Mouse (Mus musculus) erythroblast, embryonic 14.5 days (primary cell): ENCODE data around the gene Ropn1l. TPM values are rescaled to one million over a fixed set of nuclear protein-coding genes. Genes with fewer than 3 reads are reported as not detected.

Source experiments
- H3K27me3 ChIP-seq: 2 replicates; pipeline ENCODE4 v1.6.1; 2012; ENCODE audit warnings: inconsistent platforms; ENCODE audit not compliant: control insufficient read depth
- H3K36me3 ChIP-seq: 2 replicates; pipeline ENCODE4 v1.6.1; 2012; ENCODE audit warnings: mild to moderate bottlenecking, inconsistent platforms; ENCODE audit not compliant: control insufficient read depth
- H3K4me1 ChIP-seq: 2 replicates; pipeline ENCODE4 v1.6.1; 2012; ENCODE audit warnings: inconsistent platforms; ENCODE audit not compliant: control insufficient read depth
- H3K4me3 ChIP-seq: replicated peaks from 2 replicates; pipeline ENCODE3; 2012; ENCODE audit warnings: moderate library complexity, mild to moderate bottlenecking, inconsistent platforms
- H3K9me3 ChIP-seq: 2 replicates; pipeline ENCODE4 v1.6.1; 2012; ENCODE audit warnings: low read length, inconsistent platforms, mixed read lengths; ENCODE audit not compliant: control insufficient read depth
- GATA1 ChIP-seq: IDR thresholded peaks from 2 replicates; pipeline ENCODE4 v1.6.1; 2012; ENCODE audit warnings: low read length, inconsistent platforms, mixed read lengths
- TAL1 ChIP-seq: IDR thresholded peaks from 3 replicates; pipeline ENCODE4 v1.6.1; 2012; ENCODE audit warnings: low read length, inconsistent platforms, mixed read lengths
- polyA plus RNA-seq: library from polyadenylated mRNA; stranded (reverse); fragments of >175 nt; gene quantifications from 2 replicates; pipeline ENCODE4 v1.2.3, GENCODE M21; 2012

Gene Ropn1l
- polyA plus RNA-seq: 0.06 and 0.13 TPM in 2 replicates

DNA sequence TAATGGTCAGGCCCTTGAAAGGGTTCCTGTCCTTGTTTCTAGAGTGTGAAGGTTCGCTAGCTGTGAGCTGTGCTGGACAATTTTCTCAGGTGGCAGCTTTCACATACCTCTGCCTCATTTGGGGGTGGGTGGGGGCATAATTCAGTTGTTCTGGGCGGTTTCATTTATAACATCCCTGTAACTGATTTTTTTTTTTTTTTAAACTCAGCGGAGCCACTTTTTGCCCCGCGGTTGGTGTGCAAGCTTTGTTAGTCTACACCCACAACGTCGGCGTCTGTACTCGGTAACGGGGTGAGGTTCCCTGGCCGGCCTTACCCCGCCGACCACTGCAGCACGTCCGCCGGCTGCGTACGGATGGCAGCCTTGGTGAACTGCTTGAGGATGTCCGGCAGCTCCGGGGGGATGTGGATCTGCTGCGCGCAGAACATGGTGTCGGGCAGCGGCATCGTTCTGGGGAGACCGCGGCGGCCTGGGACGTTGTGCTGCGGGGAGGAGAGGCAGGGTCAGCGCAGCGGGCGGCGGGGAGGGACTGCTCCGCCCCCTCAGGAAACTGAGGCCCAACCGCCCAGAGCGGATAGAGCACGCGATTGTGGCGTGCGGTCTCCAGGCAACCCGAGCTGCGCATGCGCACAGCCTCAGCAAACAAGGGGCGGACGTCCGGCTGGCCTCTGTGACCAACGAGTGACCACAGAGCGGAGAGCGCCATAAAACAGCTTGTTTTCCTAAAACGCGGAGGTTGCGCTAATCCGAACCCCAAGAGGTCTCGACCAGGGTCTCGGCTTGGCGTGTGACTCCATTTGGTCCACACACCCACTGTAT, at the start of gene Ropn1l:
Ropn1l (minus strand) TSS at position 640 of the 819 bp plus-strand sequence.
- peak within 1 kb of the TSS; percentile 79 for H3K4me3 ChIP-seq
- H3K9me3 ChIP-seq: no peaks in the 10 kb centered on the region
- peaks cover 27% of the 10 kb centered on the region for H3K36me3 ChIP-seq
- TF ChIP-seq GATA1: no peak
- no peak for TF ChIP-seq TAL1
- peaks cover 39% of the 10 kb centered on the region for H3K4me1 ChIP-seq
- no peaks in the 10 kb centered on the region for H3K27me3 ChIP-seq

DNA sequence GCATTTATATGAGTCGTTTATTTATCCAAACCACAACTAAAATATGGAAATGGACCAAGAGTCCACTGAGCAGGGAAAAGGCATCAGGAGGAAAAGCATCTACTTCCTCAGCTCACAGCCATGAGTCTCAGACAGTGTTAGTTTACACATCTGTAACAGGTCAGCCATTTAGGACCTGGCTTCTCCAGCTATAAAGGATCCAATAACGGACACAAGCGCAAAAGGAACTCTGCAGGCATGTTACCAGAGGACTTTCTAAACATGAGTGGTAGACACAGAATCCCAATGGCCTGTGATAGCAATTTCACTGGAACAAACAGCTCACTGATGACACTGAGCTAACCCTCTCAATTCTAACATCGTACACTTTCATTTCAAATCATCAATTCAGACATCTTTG, 49.5 kb upstream of the Ropn1l start:
- H3K36me3 ChIP-seq: peaks cover 57% of the 10 kb centered on the region
- H3K9me3 ChIP-seq: no peaks in the 10 kb centered on the region
- TF ChIP-seq TAL1 (no peak), GATA1 (no peak)
- no peaks in the 10 kb centered on the region for H3K27me3 ChIP-seq
- no peak overlapping the region for H3K4me3 ChIP-seq
- H3K4me1 ChIP-seq: peaks cover 27% of the 10 kb centered on the region

DNA sequence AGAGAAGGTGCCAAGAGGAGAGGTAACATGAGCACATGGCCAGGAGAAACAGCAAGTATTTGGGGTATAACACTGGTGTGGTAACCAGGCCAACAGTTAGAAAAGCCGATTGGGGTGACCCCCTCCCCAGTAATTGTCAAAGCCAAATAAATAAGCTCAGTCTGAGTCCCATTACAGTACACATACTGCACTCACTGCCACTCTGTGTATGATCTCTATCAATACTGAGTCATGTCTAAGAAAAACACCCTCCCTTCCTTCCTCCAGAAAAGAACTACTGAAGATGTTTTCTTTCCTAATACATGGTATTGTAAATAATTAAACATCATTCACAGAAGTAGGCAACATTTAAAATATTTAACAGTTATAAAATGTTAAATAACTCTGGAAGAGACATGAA, 48.8 kb upstream of the Ropn1l start:
- Histone ChIP-seq H3K36me3 (peaks cover 64% of the 10 kb centered on the region), H3K27me3 (no peaks in the 10 kb centered on the region), H3K4me3 (no peak overlapping the region), H3K4me1 (peaks cover 27% of the 10 kb centered on the region), H3K9me3 (no peaks in the 10 kb centered on the region)
- no peak for TF ChIP-seq GATA1
- no peak for TF ChIP-seq TAL1

DNA sequence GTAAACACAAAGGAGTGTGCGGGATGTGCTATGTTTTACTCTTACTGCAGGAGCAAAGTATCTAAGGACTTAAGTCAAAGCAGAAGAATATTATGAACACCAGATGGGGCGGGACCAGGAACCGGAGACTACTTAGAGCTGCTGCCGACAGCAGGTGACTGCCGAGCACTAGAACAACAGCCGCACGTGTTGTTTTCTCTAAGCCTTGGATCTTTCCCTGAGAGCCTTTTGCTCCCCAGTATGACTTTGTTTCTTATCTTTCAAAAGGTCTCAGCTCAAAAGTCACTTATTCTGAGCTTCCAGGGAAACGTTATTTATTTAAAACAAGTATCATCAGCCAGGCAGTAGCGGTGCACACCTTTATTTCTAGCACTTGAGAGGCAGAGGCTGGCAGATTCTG, 41.3 kb upstream of the Ropn1l start:
- H3K27me3 ChIP-seq: no peaks in the 10 kb centered on the region
- H3K4me3 ChIP-seq: no peak overlapping the region
- TF ChIP-seq TAL1: no peak
- no peak for TF ChIP-seq GATA1
- peaks cover 80% of the 10 kb centered on the region for H3K36me3 ChIP-seq
- no peaks in the 10 kb centered on the region for H3K9me3 ChIP-seq
- no peaks in the 10 kb centered on the region for H3K4me1 ChIP-seq

DNA sequence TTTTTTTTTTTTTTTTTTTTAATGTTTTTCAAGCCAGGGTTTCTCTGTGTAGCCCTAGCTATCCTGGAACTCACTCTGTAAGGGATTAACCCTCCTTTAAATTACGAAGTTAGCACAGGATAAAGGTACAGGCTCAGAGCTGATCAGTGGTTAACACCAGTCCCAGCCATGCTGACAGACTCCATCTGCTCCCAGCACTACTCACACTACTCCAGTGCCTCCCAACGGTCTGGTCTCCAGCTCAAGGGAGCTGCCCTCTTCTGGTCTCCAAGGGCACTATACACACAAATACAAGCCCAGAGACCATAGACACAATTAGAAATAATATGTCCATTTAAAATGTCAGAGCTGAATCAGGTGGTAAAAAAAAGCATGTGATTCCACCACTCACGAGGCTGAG, 40.8 kb upstream of the Ropn1l start:
- Histone ChIP-seq H3K27me3 (no peaks in the 10 kb centered on the region), H3K4me3 (no peak overlapping the region), H3K36me3 (peaks cover 80% of the 10 kb centered on the region), H3K9me3 (no peaks in the 10 kb centered on the region), H3K4me1 (no peaks in the 10 kb centered on the region)
- TF ChIP-seq GATA1: no peak
- TF ChIP-seq TAL1: no peak

DNA sequence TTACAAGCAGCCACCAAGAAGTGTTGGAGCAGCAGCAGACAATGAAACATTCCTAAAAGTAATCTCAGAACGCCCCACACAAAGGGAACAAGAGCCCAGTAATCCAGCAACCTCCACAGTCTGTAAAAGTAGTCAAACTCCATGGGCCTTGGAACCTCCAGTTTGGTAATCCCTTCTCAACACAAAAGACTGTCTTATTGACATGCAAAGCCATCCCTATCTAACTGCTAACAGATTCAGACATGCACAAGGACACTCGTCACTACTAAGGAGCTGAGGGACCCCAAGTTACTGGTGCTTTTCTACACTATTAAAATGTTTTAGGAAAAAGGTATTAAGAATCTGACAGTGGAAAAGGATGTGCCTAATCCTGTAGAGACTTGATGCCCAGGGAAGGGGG, 33.9 kb upstream of the Ropn1l start:
- TF ChIP-seq GATA1: no peak
- no peaks in the 10 kb centered on the region for H3K9me3 ChIP-seq
- H3K4me3 ChIP-seq: no peak overlapping the region
- peaks cover 70% of the 10 kb centered on the region for H3K36me3 ChIP-seq
- H3K27me3 ChIP-seq: no peaks in the 10 kb centered on the region
- no peaks in the 10 kb centered on the region for H3K4me1 ChIP-seq

DNA sequence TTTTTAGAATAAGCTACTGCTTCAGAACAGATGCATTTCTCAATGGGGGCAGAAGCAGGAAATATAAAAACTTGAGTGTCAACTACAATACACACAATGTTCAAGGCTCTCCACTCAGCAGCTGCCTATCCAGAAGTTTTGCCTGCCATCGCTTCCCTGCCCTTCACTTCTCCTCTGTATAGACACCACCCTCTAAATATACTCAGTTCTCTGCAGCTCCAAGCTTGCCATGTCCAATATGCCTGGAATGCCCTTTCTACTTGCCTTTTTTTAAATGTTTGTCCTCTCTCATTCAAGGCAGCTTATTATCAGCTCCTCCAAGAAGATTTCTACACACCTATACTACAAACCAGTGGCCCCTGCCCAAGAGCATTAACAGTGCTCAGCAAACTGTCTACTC, 23.1 kb upstream of the Ropn1l start:
- no peaks in the 10 kb centered on the region for H3K27me3 ChIP-seq
- no peaks in the 10 kb centered on the region for H3K9me3 ChIP-seq
- no peaks in the 10 kb centered on the region for H3K4me1 ChIP-seq
- TF ChIP-seq TAL1 (no peak), GATA1 (no peak)
- no peak overlapping the region for H3K4me3 ChIP-seq
- peaks cover 82% of the 10 kb centered on the region for H3K36me3 ChIP-seq

DNA sequence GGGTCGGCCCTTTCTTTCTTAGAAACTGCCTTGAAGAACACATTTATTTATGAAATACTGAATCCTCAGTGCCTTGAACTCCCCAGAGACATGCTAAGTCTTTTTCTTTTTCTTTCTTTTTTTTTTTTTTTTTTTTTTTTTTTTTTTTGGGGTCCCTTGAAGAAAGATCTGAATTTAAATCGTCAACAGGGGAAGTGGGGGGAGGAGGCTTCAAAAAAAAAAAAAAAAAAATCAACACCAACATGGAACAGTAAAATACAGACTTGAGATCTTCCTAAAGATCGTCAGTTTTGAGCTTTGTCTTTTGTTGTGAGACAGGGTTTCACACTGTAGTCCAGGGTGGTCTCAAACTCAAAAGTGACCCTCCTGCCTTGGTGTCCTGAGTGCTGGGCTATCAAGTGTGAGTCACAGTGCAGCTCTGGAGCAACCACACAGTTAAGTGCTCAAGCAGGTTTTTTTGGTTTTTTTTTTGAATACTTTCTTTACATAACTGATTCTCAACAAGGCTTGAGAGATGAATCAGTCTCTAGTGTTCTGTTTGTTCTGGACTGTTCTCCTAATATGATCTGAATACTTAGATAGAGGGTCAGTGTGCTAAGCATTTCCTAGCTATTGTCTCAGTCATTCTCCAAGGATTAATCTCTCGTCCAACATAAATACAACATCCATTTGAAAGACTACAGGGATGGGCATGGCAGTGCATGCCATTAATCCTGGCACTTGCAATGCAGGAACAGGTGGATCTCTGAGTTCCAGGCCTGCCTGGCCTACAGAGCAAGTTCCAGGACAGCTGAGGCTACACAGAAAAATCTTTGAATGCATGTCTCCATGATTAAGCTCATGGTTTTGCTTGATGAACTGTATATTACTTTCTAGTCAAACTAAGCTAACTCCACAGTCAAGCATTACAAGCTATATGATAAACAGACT, 19.4 kb upstream of the Ropn1l start:
- TF ChIP-seq GATA1: no peak
- TF ChIP-seq TAL1: no peak
- Histone ChIP-seq H3K36me3 (peaks cover 79% of the 10 kb centered on the region), H3K27me3 (no peaks in the 10 kb centered on the region), H3K9me3 (no peaks in the 10 kb centered on the region), H3K4me3 (no peak overlapping the region), H3K4me1 (no peaks in the 10 kb centered on the region)

DNA sequence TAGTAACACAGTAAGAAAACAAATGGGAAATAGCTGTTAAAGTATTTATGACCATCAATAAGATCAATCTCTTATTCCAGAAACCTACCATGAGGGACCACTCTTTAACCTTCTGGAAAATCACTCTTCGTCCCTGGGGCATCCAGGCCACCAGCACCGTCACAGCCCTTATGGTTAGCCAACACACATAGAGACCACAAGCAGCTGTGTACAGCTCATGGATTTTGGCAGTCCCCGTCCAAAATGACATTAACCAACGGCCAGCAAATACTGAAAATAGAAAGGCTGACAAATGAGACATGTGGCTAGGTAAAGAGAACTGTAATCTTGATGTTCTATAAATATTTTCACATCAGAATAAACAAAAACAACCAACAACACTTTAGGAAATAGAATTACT, 18.0 kb upstream of the Ropn1l start:
- Histone ChIP-seq H3K4me3 (no peak overlapping the region), H3K27me3 (no peaks in the 10 kb centered on the region), H3K36me3 (peaks cover 81% of the 10 kb centered on the region), H3K4me1 (no peaks in the 10 kb centered on the region), H3K9me3 (no peaks in the 10 kb centered on the region)
- TF ChIP-seq GATA1 (no peak), TAL1 (no peak)
